Mouse (Mus musculus) embryonic facial prominence, embryonic 14.5 days (tissue): Measurements from ENCODE around the gene Xylt1. TPM values are rescaled to one million over a fixed set of nuclear protein-coding genes. Genes with fewer than 3 reads are reported as not detected.

Experiments
- ATAC-seq: fragments of 200-750 bp; cut with Nextera tagmentation; 2 replicates; pipeline ENCODE4 v1.8.0; 2017; ENCODE audit warnings: low read depth, moderate number of reproducible peaks, moderate TSS enrichment
- DNase-seq: peaks from one replicate; pipeline ENCODE4 v3.0.0-alpha.2; 2015; ENCODE audit warnings: low spot score
- H3K27ac ChIP-seq: fragments of 300-500 bp; sonication (generic); replicated peaks from 2 replicates; pipeline ENCODE4 v1.5.1; 2014; ENCODE audit warnings: low read depth, mild to moderate bottlenecking, low read length, moderate library complexity
- H3K27me3 ChIP-seq: fragments of 300-500 bp; sonication (generic); replicated peaks from 2 replicates; pipeline ENCODE4 v1.6.1; 2014; ENCODE audit warnings: low read length; ENCODE audit not compliant: control insufficient read depth, insufficient read depth
- H3K36me3 ChIP-seq: fragments of 300-500 bp; sonication (generic); 2 replicates; pipeline ENCODE4 v1.6.1; 2014; ENCODE audit warnings: low read length, mixed read lengths; ENCODE audit not compliant: control insufficient read depth, insufficient read depth
- H3K4me1 ChIP-seq: fragments of 300-500 bp; sonication (generic); 2 replicates; pipeline ENCODE4 v1.6.1; 2014; ENCODE audit warnings: antibody characterized with exemption, low read length; ENCODE audit not compliant: control insufficient read depth, insufficient read depth
- H3K4me2 ChIP-seq: fragments of 300-500 bp; sonication (generic); 2 replicates; pipeline ENCODE4 v1.6.1; 2014; ENCODE audit warnings: low read depth, mild to moderate bottlenecking, low read length, moderate library complexity, mixed read lengths
- H3K4me3 ChIP-seq: fragments of 300-500 bp; sonication (generic); 2 replicates; pipeline ENCODE4 v1.5.1; 2014; ENCODE audit warnings: low read depth, mild to moderate bottlenecking, low read length
- H3K9ac ChIP-seq: fragments of 300-500 bp; sonication (generic); 2 replicates; pipeline ENCODE4 v1.6.1; 2014; ENCODE audit warnings: low read depth, mild to moderate bottlenecking, low read length, moderate library complexity, mixed read lengths
- H3K9me3 ChIP-seq: fragments of 300-500 bp; sonication (generic); 2 replicates; pipeline ENCODE4 v1.6.1; 2016; ENCODE audit warnings: low read length; ENCODE audit not compliant: control insufficient read depth
- WGBS: fragments of 180-500 bp; shearing (Covaris S2); extraction: QIAGEN DNeasy Blood & Tissue Kit; methylation state at CpG from one replicate; pipeline ENCODE4 v1.1.7; 2014; 5-methylcytosine and 5-hydroxymethylcytosine counted together
- polyA plus RNA-seq: library from polyadenylated mRNA; unstranded; fragments of >200 nt; fragmentation: Nextera tagmentation; extraction: Ambion mirVana; gene quantifications from 2 replicates; pipeline ENCODE4 v1.2.1, GENCODE M21; 2014

Xylt1 gene
- polyA plus RNA-seq, 1 experiment from 2014 or later = 3.0 TPM

GRCm38 (mm10) chr7:117548301-117548700 is 167.5 kb downstream of the Xylt1 start:
- WGBS = 67% methylated on average over 8 of the region's 8 CpGs
- Histone ChIP-seq H3K4me2 (no peak overlapping the region), H3K4me1 (peaks cover 14% of the 10 kb centered on the region; the same call in 1 of the 2 replicates), H3K27me3 (no peaks in the 10 kb centered on the region), H3K27ac (no peak overlapping the region), H3K4me3 (no peak overlapping the region), H3K36me3 (no peaks in the 10 kb centered on the region), H3K9ac (no peak overlapping the region), H3K9me3 (no peaks in the 10 kb centered on the region)
- DNase-seq (no peak), ATAC-seq (no peak)

DNA sequence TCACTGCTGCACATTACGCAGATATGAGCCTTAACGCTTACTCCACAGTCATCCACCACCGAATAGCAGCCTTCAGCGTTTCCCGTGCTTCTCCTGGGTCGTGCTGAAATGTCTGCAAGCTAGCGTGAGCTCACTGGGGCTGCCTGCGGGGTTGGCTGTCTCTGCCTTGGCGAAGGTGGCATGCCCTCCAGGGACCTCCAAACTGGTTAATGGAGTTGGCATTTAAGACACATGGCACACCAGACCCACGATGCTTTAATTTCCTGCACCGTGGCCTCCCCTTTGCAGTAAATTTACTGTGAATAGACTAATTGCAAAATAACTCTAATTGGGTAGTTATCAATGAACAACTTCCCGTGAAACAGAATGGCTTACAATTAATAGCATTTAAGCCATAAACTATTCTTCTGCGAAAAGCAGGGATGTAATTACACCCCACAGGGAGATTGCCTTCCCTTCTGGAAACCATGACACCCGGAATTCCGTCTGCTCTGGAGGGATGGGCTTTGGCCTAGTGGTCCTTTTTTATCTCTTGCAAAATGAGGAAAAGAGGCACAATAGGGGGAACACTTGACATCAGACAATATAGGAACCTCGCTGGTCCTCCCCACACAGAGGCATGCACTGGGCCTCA is 170.3 kb downstream of the Xylt1 start:
- Histone ChIP-seq H3K9ac (no peak overlapping the region), H3K4me2 (no peak overlapping the region), H3K9me3 (no peaks in the 10 kb centered on the region), H3K36me3 (no peaks in the 10 kb centered on the region), H3K27ac (no peak overlapping the region), H3K27me3 (no peaks in the 10 kb centered on the region), H3K4me3 (no peak overlapping the region), H3K4me1 (peaks cover 14% of the 10 kb centered on the region; the same call in 1 of the 2 replicates)
- ATAC-seq = no peak
- DNase-seq = no peak
- WGBS = 65% methylated on average over 16 of the region's 16 CpGs

- Histone ChIP-seq H3K4me3 (no peak overlapping the region), H3K27ac (no peak overlapping the region), H3K36me3 (no peaks in the 10 kb centered on the region), H3K9ac (no peak overlapping the region), H3K9me3 (no peaks in the 10 kb centered on the region), H3K4me2 (no peak overlapping the region), H3K27me3 (no peaks in the 10 kb centered on the region), H3K4me1 (peaks cover 14% of the 10 kb centered on the region; the same call in 1 of the 2 replicates)
- DNase-seq (peak; percentile 43), ATAC-seq (no peak)
- 41% methylated on average over 12 of the region's 12 CpGs for WGBS
These were observed 172.4 kb downstream of the Xylt1 start for GRCm38 (mm10) chr7:117553228-117553627.

- no peaks in the 10 kb centered on the region for H3K36me3 ChIP-seq
- no peak overlapping the region for H3K27ac ChIP-seq
- no peak overlapping the region for H3K4me3 ChIP-seq
- H3K4me2 ChIP-seq = no peak overlapping the region
- H3K9me3 ChIP-seq = no peaks in the 10 kb centered on the region
- H3K9ac ChIP-seq = no peak overlapping the region
- no peaks in the 10 kb centered on the region for H3K27me3 ChIP-seq
- peaks cover 5% of the 10 kb centered on the region; the same call in 1 of the 2 replicates for H3K4me1 ChIP-seq
- DNase-seq (peak; percentile 82), ATAC-seq (peak; percentile 56)
- 45% methylated on average over 2 of the region's 2 CpGs for whole genome bisulfite sequencing
These were observed 175.0 kb downstream of the Xylt1 start for GRCm38 (mm10) chr7:117555735-117556134.

- no peak overlapping the region for H3K4me3 ChIP-seq
- ATAC-seq = no peak
These were observed 177.4 kb downstream of the Xylt1 start for GRCm38 (mm10) chr7:117558166-117558565.

DNA sequence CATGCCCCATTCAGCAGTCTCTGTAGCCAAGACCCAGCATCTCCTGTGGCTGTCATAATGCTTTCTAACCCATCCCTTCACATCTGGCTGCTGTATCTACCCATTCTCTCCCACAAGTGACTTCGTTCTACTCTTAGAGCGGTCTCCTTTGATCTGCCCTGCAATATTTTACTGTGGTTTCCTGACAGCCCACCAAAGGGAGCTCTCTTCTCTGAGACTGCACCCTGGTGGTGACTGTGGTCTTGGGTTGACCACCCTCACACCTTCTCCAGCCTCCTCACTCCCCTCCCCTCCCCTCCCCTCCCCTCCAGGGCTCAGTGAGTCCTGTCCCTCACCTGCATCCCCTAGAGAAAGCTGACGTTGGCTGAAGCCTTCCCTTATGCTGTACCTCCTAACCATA is 178.3 kb downstream of the Xylt1 start:
- Histone ChIP-seq H3K4me1 (no peaks in the 10 kb centered on the region; the same call in 1 of the 2 replicates), H3K4me3 (no peak overlapping the region), H3K27me3 (no peaks in the 10 kb centered on the region), H3K9me3 (no peaks in the 10 kb centered on the region), H3K4me2 (no peak overlapping the region), H3K36me3 (no peaks in the 10 kb centered on the region), H3K27ac (no peak overlapping the region), H3K9ac (no peak overlapping the region)
- DNase-seq (no peak), ATAC-seq (no peak)
- WGBS = 83% methylated on average over 3 of the region's 3 CpGs

More at GRCm38 (mm10) chr7:117558166-117558565, 177.4 kb downstream of the Xylt1 start:
- Histone ChIP-seq H3K27me3 (no peaks in the 10 kb centered on the region), H3K4me2 (no peak overlapping the region), H3K27ac (no peak overlapping the region), H3K36me3 (no peaks in the 10 kb centered on the region), H3K9ac (no peak overlapping the region), H3K9me3 (no peaks in the 10 kb centered on the region), H3K4me1 (0 out of 2 replicates have a peak, but pooled peaks cover 2% of the 10 kb centered on the region)
- WGBS = 71% methylated on average over 2 of the region's 2 CpGs
- no peak for DNase-seq

DNA sequence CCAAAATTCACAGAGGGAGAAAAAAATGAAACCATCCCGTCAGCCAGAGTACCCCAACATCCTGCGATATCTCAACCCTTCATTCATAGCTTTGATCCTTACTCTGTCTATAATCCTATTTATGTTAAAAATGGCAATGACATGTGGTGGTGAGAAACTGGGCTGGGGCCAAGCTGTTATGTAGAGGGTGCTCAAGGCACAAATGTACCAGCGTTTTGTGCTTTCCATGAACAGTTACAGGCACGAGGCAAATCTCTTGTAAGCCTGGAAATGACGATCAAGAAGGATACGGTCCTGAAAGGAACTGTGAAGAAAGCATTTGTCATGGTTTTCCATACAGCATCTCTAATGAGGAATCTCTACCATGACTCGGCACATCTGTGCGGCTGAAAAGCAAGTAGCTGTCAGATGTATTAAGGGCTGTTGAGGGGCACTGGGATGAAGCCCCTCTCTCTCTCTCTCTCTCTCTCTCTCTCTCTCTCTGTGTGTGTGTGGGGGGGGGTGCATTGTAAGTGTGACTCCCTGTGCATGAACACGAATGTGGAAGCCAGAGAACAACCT is 183.2 kb downstream of the Xylt1 start:
- no peak overlapping the region for H3K4me3 ChIP-seq

DNA sequence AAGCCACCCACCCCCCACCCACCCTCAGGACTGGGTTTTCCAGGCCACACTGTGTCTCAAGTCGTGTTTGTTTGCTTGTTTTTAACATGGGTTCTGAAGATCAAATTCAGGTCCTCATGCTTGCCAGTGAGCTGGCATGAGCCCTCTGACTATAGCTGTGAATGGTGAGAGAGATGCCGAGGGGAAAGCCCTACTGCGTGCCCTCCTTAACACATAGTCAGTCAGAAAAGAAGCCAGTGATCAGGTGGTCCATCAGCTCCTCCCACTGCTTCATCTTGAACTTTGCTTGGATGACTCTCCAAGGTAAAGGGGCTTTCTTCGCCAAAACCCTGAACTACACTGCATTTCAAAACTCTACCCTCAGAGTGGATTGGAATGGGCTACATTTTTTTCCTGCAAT is 183.8 kb downstream of the Xylt1 start:
- Histone ChIP-seq H3K4me1 (peaks cover 3% of the 10 kb centered on the region; the same call in 1 of the 2 replicates), H3K27ac (no peak overlapping the region), H3K4me3 (no peak overlapping the region), H3K9me3 (no peaks in the 10 kb centered on the region), H3K27me3 (no peaks in the 10 kb centered on the region), H3K4me2 (no peak overlapping the region), H3K36me3 (no peaks in the 10 kb centered on the region), H3K9ac (no peak overlapping the region)
- DNase-seq = no peak
- ATAC-seq = no peak
- WGBS = 83% methylated on average over 4 of the region's 4 CpGs

More for the DNA sequence above, 183.2 kb downstream of the Xylt1 start:
- no peak overlapping the region for H3K4me2 ChIP-seq
- ATAC-seq (no peak; the same call in 1 of the 2 replicates), DNase-seq (peak; percentile 81)
- H3K27ac ChIP-seq = no peak overlapping the region
- no peaks in the 10 kb centered on the region for H3K9me3 ChIP-seq
- H3K4me1 ChIP-seq = peaks cover 3% of the 10 kb centered on the region; the same call in 1 of the 2 replicates
- H3K27me3 ChIP-seq = no peaks in the 10 kb centered on the region
- 50% methylated on average over 9 of the region's 9 CpGs for WGBS
- H3K36me3 ChIP-seq = no peaks in the 10 kb centered on the region
- H3K9ac ChIP-seq = no peak overlapping the region

DNA sequence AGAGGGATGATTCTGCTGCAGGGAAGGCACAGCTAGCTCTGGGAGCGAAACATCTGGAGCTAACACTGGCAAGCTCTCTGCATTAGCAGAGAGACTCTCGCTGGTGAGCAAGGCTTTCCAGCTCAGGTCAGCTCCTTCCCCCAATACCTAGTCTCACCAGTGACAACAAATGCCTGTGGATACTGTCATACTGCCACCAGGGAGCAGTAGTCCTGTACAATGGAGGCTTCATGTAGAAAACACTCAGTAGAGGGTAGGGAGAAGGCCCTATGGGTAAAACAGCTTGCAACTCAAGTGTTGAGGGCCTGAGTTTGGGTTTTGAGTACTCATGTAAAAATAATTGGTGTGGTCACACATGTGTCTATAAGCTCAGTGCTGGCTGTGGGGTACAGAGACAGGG is 185.3 kb downstream of the Xylt1 start:
- Histone ChIP-seq H3K9me3 (no peaks in the 10 kb centered on the region), H3K4me1 (peaks cover 3% of the 10 kb centered on the region; the same call in 1 of the 2 replicates), H3K27me3 (no peaks in the 10 kb centered on the region), H3K4me2 (no peak overlapping the region), H3K9ac (no peak overlapping the region), H3K27ac (no peak overlapping the region), H3K36me3 (no peaks in the 10 kb centered on the region), H3K4me3 (no peak overlapping the region)
- WGBS = 68% methylated on average over 2 of the region's 2 CpGs
- DNase-seq (no peak), ATAC-seq (no peak)
